Mouse (Mus musculus): ENCODE results near the gene Herpud1.
"Not testable (repeated sequence)": the region's sequence is repeated elsewhere in the genome, so short reads cannot be mapped to it uniquely, and the experiment has no call there.

Herpud1 gene

GRCm38 (mm10) chr8:94375551-94375991 is 10.7 kb upstream of the Herpud1 start:
- peak in 1 of 2 experiments; percentile 58 for DNase-seq

- no peak for DNase-seq
Measured at GRCm38 (mm10) chr8:94376176-94376575, 10.1 kb upstream of the Herpud1 start.

GRCm38 (mm10) chr8:94376580-94376979 is 9.7 kb upstream of the Herpud1 start:
- no peak for DNase-seq

GRCm38 (mm10) chr8:94377031-94377430 is 9.2 kb upstream of the Herpud1 start:
- no peak for DNase-seq

- DNase-seq = peak; percentile 92 to 97
Measured at GRCm38 (mm10) chr8:94377714-94378205, 8.5 kb upstream of the Herpud1 start.

- peak; percentile 41 to 73 for DNase-seq
Measured at GRCm38 (mm10) chr8:94378763-94379415, 7.3 kb upstream of the Herpud1 start.

GRCm38 (mm10) chr8:94379686-94380085 is 6.6 kb upstream of the Herpud1 start:
- DNase-seq = no peak

GRCm38 (mm10) chr8:94384166-94384565 is 2.1 kb upstream of the Herpud1 start:
- no peak for DNase-seq

- peak in 1 of 2 experiments; percentile 42 for DNase-seq
Measured at GRCm38 (mm10) chr8:94385506-94386213, 578 bp upstream of the Herpud1 start.

- peak; percentile 92 to 98 for DNase-seq
Measured at GRCm38 (mm10) chr8:94387027-94387684, 918 bp downstream of the Herpud1 start.

- DNase-seq = no peak
Measured at GRCm38 (mm10) chr8:94387785-94388184, 1.5 kb downstream of the Herpud1 start.

GRCm38 (mm10) chr8:94389531-94389930 is 3.3 kb downstream of the Herpud1 start:
- DNase-seq = no peak

GRCm38 (mm10) chr8:94390429-94390828 is 4.2 kb downstream of the Herpud1 start:
- DNase-seq = no peak

- no peak for DNase-seq
Measured at GRCm38 (mm10) chr8:94390910-94391309, 4.7 kb downstream of the Herpud1 start.

- peak; percentile 83 to 85 for DNase-seq
Measured at GRCm38 (mm10) chr8:94392147-94392546, 5.9 kb downstream of the Herpud1 start.

- peak in 1 of 2 experiments; percentile 71 for DNase-seq
Measured at GRCm38 (mm10) chr8:94392648-94393047, 6.4 kb downstream of the Herpud1 start.

- peak in 1 of 2 experiments; percentile 41 for DNase-seq
Measured at GRCm38 (mm10) chr8:94395851-94396540, 9.8 kb downstream of the Herpud1 start.

- peak; percentile 79 to 84 for DNase-seq
Measured at GRCm38 (mm10) chr8:94396964-94397657, 10.9 kb downstream of the Herpud1 start.

GRCm38 (mm10) chr8:94398587-94398986 is 12.3 kb downstream of the Herpud1 start:
- no peak for DNase-seq

GRCm38 (mm10) chr8:94399361-94399953 is 13.2 kb downstream of the Herpud1 start:
- DNase-seq = no peak

GRCm38 (mm10) chr8:94399957-94400356 is 13.7 kb downstream of the Herpud1 start:
- not testable (repeated sequence) for DNase-seq
